Mouse (Mus musculus): ENCODE measurements around the gene Slc39a13.

GRCm38 (mm10) chr2:91079026-91079384 lies 8.8 kb upstream of the Slc39a13 start:
- TF ChIP-seq POLR2A (IDR thresholded peaks at IDR 0.05; ENCODE audit: low read depth, low read length), result no peak
- no peak for TF ChIP-seq CTCF (IDR thresholded peaks at IDR 0.05; ENCODE audit: extremely low read depth, insufficient read length, insufficient replicate concordance, low read depth, low read length)

Data from small intestine, adult 2 months (tissue).